Mouse (Mus musculus) left cerebral cortex, postnatal 4 days (tissue): ENCODE measurements around the gene Iqgap2. TPM values are rescaled to one million over a fixed set of nuclear protein-coding genes. Genes with fewer than 3 reads are reported as not detected.

Source experiments
- DNase-seq: peaks from one replicate; pipeline ENCODE4 v3.0.0-alpha.2; 2022
- intact Hi-C: fragments of 180-260 bp; cut with DNase I; formaldehyde crosslinking; loops from one replicate; pipeline ENCODE4 v1.15.1; 2025
- total RNA-seq, 2 experiments: library from RNA; stranded (reverse); gene quantifications; 2 replicates each; pipeline ENCODE4 v1.2.3; 2021

The Iqgap2 gene
- total RNA-seq, 2 experiments from 2014 or later, result 6.6 to 7.1 TPM

GRCm38 (mm10) chr13:95739651-95740050 lies 152.1 kb downstream of the Iqgap2 start:
- intact Hi-C loops, result loop anchor here (5.0 to 10.0 kb wide), 2 partner anchors 153 to 215 kb away; partner anchors contain the start of gene Iqgap2
- DNase-seq, result peak; percentile 24

GRCm38 (mm10) chr13:95730491-95730890 lies 161.2 kb downstream of the Iqgap2 start:
- intact Hi-C loops, result loop anchor here (10.0 kb wide), 1 partner anchor 224 kb away; no protein-coding TSS in a partner anchor
- DNase-seq, result no peak

DNA sequence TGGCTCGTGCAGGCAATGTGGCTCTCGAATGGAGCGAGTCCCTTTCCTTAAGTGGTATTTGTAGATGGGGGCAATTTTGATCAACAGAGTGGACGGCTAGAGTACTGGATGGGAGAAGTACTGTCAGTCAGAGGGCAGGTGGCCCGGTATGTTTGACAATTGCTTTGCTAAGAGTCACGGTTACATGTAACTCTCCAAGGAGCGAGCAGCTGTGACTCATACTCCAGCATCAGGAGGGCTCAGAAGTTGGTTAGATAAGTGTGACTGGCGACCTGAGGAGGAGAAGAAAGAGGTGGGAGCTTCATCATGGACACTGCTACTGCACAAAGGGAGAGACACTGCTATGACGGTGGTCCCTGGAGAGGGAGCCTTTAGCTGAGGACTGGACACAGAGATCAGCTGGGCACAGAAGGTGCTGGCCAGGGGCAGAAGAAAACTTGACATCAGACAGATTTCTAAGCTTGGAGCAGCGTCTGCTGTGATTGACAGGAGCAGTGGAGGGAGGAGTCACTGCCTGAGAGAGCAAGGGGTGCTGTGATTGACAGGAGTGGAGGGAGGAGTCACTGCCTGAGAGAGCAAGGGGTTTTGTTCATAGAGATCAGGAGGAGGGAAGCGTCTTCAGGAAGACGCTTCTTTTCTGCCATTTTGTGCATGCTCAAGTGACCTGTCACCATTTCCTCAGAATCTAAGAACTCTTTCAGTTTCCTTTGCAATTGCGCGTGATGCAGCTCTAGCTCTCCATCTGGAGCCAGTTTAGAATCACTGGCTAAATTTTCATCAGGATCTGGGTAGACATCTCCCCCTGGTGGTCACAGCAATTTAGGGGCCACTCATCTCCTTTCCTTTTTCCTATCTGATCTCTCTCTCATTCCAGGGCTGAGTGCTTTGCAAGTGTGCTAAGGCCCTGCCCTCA lies 172.1 kb downstream of the Iqgap2 start:
- peak; percentile 65 for DNase-seq
- intact Hi-C loops, result loop anchor here (5.0 kb wide), 1 partner anchor 157 kb away; no protein-coding TSS in a partner anchor

- no peak for DNase-seq
- intact Hi-C loops, result no loop called here
Observed at GRCm38 (mm10) chr13:95715356-95715755, 176.4 kb downstream of the Iqgap2 start.

GRCm38 (mm10) chr13:95714271-95714975 lies 177.3 kb downstream of the Iqgap2 start:
- intact Hi-C loops, result no loop called here
- peak; percentile 28 for DNase-seq

GRCm38 (mm10) chr13:95712570-95713268 lies 179.0 kb downstream of the Iqgap2 start:
- intact Hi-C loops, result no loop called here
- DNase-seq, result no peak

DNA sequence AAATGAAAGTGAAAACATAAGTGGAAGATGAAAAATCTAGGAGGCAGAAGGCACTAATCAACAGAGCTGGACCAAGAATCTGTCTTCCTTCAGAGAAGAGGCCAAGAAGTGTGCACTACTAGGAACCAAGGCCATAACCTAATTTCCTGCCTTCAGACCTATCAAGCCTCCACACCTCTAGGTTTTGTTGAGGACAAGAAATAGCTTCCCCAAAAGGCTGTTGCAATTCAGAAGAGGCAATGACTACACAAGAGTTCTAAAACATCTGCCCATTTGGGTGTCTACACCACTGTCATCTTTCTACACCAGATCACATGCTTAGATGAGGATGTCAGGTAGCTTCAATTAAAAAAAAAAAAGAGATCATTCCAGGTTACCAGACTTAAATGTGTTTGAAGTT lies 179.7 kb downstream of the Iqgap2 start:
- intact Hi-C loops, result no loop called here
- DNase-seq, result no peak

DNA sequence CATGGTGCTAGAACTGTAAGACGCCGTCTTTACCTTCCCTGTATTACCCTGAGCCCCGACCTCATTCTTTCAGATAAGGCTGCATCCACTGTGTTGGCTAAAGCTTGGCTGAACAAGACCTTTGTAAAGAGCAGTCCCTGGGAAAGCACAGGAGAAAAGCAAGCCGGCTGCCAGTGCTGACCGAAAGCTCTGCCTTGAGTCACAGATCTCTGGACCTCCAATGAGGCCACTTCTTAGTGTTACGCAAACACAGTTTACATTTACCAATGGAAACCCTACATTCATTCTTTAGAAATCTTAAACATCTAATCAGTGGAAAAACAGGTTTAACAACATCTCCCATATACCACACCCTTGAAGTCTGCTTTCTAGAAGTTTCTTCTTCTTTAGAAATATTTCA lies 186.1 kb downstream of the Iqgap2 start:
- intact Hi-C loops, result no loop called here
- no peak for DNase-seq

- intact Hi-C loops, result no loop called here
- no peak for DNase-seq
Observed at GRCm38 (mm10) chr13:95703376-95703775, 188.3 kb downstream of the Iqgap2 start.

GRCm38 (mm10) chr13:95697874-95698273 lies 193.8 kb downstream of the Iqgap2 start:
- intact Hi-C loops, result no loop called here
- no peak for DNase-seq

- no peak for DNase-seq
- intact Hi-C loops, result no loop called here
Observed at GRCm38 (mm10) chr13:95696654-95697163, 195.0 kb downstream of the Iqgap2 start, which contains the start of gene F2rl2. Gene F2rl2 (plus strand): TSS chr13:95696853.

DNA sequence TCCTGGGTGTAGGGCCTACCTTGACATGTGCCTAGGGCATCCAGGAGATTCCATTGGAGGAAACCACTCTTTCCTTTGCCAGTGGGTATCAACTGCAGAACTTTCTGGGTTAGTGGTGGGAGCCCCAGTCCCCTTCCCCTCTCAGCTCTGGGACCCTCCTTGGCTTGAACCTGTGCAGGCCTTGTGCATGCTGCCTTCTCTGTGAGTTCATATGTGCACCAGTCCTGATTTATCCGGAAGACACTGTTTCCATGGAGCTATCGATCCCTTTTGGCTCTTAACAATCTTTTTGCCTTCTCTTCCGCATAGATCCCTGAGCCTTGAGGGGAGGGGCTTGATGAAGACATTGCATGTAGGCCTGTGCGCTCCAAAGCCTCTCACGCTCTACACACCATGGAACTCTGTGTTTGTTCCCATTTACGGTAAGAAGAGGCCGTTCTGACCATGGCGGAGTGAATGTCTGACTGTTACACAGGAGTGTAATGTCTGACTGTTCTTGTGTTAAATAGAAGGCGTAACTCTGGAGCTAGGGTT lies 195.5 kb downstream of the Iqgap2 start:
- no peak for DNase-seq
- intact Hi-C loops, result no loop called here

DNA sequence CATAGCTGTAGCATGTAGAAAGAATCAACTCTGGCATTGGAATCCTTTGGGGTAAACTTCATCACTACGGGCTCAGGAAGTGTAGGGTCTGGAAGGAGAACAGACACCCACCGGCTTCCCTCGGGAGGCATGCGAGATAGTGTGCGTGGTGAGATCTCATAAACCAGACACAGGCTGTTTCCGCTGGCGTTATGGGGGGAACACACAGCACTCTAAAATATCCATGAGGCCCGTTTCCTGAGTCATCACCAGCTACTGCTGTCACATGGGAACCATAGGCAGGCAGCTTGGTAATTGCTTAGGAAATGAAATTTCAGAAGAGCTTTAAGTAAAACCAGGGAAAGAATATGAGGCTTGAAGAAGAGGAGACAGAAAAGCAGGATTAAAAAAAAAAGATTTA lies 199.5 kb downstream of the Iqgap2 start:
- no peak for DNase-seq

GRCm38 (mm10) chr13:95688576-95688975 lies 203.1 kb downstream of the Iqgap2 start:
- DNase-seq, result no peak
- intact Hi-C loops, result no loop called here

More for the DNA sequence above, 199.5 kb downstream of the Iqgap2 start:
- intact Hi-C loops, result no loop called here

DNA sequence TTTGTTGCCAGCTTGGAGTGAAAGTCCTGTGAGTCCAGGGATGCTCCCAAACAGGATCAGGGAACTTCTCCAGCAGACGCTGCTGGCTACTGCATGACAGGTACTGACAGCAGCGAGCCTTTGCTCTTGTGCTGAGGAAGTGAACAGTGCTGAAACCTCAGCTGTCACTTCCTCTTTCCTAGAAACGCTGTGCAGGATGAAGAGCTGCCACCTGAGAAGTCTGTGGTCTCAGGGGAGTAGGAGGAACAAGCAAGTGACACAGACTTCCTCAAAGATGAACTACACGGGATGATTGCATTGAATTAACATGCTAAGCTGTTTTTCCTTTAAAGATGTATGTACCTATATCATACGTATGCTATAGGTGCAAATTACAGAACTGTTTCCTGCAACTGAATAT lies 206.0 kb downstream of the Iqgap2 start:
- intact Hi-C loops, result no loop called here
- DNase-seq, result no peak

- DNase-seq, result no peak
- intact Hi-C loops, result no loop called here
Observed at GRCm38 (mm10) chr13:95684656-95685244, 207.0 kb downstream of the Iqgap2 start.

DNA sequence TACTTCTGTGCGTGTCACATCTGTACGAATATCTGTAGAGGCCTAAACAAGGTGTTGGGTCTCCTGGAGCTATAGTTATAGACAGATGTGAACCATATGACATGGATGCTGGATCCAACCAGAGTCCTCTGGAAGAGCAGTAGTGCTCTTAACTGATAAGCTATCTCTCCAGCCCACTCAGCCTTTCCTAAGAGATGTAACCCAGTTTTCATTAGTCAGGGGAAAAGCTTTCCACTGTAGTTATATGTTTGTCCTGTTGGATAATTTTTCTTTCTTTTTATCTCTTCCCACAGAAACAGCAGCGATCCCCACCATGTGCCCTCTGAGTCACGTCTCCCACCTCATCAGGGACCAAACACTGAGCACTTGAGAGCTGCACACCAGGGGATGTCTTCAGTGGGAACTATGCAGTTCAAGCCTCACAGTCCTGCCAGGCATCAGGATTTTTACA lies 212.2 kb downstream of the Iqgap2 start:
- intact Hi-C loops, result no loop called here
- DNase-seq, result no peak

DNA sequence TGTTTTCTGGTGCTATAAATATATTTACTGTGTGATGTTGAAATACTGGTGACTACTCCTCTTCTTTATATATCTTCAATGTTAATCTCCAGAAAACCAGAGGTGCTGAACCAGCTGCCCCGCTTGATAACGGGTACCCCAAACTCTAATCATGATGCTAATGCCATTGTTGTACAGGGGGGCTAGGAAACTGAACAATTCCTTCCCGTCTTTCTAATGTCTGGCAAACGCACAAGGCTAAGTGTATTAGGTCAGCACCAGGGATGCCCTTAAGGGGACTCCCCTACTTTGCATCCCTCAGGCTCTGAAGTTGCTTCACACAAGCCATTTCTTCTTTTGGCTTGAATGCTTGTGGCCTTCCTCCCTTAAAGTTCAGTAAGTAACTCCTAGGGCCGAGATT lies 212.6 kb downstream of the Iqgap2 start:
- intact Hi-C loops, result no loop called here
- DNase-seq, result no peak

DNA sequence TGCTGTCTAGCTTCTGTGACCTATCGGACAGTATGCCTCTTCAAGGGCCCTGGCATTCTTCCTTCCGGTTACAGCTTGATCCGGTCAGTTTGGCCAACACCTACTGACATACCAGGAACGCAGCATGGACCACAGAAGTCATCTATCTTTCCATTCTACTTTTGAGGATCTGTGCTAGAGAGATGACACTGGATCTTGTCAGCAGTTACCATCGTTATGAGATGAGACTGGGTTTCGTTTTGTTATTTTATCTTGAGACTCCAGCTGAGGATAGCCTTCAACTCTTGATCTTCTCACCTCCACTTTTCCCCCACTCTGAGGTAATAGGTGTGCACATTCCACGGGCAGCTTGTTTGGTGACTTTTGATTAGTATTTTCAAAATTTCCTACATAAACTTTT lies 219.3 kb downstream of the Iqgap2 start:
- intact Hi-C loops, result no loop called here
- DNase-seq, result no peak
